Mouse (Mus musculus) heart, postnatal 10 days (tissue): ENCODE measurements around the gene Lman2. TPM values are rescaled to one million over a fixed set of nuclear protein-coding genes. Genes with fewer than 3 reads are reported as not detected.

Experiments used
- DNase-seq, 2 experiments: peaks; one replicate each; pipeline ENCODE4 v3.0.0; 2021
- intact Hi-C: fragments of 180-260 bp; cut with DNase I; formaldehyde crosslinking; loops from one replicate; pipeline ENCODE4 v1.15.1; 2025
- total RNA-seq, 2 experiments: library from RNA; stranded (reverse); gene quantifications; 2 replicates each; pipeline ENCODE4 v1.2.3; 2021

Gene Lman2
- total RNA-seq, 2 experiments from 2014 or later: 56.7 to 58.2 TPM

DNA sequence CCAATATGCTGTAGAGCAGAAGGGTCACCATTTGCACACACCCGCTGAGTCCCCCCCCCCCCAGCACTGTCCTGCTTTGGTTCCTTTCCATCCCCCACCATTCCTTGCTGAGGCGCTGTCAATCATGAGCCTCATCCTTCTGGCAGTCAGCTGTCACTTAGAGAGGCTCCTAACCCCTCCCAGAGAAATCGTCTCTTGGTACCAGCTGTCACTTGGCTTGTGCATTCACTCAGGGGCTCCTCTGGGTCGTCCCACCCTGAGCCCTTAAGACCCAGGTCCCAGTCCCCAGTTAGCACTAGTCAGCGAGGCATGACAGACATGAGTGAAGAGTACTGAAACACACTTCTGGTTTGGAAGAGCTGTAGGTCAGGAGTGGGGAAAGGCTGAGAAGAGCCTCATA lies 9.2 kb upstream of the Lman2 start:
- no peak for DNase-seq
- intact Hi-C loops: no loop called here

DNA sequence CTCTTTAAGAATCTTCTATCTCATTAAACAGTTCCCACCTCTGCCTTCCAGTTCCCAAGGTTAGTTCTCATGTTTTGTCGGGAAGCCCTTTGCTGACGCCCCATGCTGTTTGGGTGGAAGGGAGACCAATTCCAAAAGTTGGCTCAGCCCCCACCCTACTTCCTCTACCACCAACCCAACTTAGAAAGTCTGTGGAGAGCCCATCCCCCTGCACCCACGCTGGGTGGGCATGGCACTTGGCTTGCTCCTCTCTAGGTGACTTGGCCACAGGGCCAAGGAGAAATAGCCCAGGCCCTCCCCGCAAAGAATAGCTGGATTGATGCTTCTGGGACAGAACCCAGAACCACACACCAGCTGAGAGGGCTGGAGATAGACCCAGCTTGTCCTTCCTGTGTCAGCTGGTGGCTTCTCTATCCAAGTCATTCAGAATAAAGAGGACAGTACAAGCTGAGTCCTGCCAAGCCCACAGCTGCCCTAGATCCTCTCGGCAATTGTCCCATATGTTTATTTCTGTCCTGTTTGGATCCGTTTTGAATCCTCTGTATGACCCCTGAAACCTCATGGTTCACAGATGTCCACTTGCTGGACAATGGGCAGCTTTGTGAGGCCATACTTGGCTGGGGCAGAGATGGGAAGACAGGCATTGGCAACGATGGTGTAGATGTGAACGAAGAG lies 8.6 kb upstream of the Lman2 start:
- peak; percentile 50 to 57 for DNase-seq
- intact Hi-C loops: no loop called here

DNA sequence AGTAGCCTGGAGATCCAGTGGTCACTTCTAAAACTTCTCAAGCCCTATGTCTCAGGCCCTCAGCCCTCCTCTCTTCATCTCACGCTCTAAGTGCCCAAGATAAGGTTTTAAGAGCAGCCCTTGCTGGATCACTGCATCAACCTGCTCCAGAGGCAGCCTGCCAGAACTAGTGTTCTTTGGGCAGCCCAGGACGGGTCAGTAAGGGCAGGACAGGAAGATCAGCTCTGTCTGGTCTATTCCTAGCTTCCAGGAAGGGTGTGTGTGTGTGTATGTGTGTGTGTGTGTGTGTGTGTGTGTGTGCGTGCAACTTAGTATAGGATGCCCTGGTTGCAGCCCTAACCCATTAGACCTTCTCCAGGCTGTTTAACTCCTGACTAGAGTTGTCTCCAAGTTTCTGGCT lies 7.7 kb upstream of the Lman2 start:
- intact Hi-C loops: no loop called here
- peak in 1 of 2 experiments; percentile 33 for DNase-seq

DNA sequence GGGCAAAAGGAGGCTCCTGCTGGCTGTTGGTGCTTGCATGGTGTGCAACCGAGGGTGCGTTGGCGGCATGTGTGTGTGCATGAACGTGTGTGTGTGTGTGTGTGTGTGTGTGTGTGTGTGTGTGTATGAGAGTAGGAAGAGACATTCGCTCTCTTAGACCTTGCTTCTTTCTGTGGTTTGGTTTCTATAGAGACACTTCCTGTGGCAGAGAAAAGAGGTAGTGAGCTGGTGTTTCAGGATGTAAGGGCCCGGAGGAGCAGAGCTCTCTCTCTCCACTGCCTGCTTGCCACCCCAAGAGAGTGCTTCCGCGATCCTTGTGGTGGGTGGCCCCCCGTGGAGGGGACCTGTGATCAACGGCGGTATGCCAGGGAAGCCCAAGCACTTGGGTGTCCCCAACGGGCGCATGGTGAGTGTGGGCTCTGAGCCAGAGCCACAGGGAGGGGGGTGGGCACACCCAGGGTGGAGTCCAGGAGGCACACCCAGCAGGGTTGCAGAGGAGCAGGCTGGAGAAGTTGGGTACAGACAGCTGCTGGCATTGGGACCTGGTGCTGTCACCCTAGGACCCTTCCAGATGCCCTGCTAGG lies 7.0 kb upstream of the Lman2 start, which contains the start of gene Rgs14:
Gene Rgs14 (plus strand): TSS at position 202 of the 584 bp plus-strand sequence.
- no peak for DNase-seq

DNA sequence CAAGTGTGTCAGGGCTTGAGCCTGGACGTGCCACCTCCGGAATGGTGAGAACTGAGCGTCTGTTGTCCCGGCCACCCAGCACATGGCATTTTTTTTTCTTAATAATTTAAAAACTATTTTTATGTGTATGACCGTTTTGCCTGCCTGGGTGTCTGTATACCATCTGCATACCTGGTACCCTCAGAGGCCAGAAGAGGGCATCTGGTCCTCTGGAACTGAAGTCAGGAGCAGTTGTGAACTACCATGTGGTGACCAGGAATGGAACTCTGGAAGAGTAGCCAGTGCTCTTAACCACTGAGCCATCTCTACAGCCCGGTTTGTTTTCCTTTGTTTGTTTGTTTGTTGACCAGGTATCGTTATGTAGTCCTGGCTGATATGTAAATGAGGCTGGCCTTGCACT lies 5.8 kb upstream of the Lman2 start:
- DNase-seq: no peak
- intact Hi-C loops: no loop called here

More for the DNA sequence above, 7.0 kb upstream of the Lman2 start, which contains the start of gene Rgs14:
- intact Hi-C loops: no loop called here

DNA sequence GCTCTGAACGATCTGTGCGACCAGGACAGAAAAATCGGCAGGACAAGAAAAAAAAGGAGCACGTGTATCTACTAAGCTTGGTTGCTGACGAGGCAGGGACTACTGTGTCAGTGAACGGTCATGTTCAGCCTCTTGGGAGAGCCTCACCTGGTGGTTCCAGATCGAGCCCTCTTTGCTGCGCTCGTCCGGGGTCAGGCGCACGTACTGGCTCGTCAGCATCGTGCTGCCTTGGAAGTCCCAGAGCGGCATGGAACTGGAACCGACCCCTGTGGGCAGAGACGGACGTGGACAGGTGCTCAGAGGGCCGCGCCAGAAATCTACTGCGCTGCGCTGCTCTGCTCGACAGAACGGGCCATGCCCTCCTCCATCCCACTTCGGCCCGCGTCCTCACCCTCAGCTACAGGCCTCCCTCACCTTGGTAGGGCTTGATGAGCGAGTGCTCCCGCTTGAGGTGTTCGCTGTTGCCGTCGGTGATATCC lies 570 bp downstream of the Lman2 start:
- peak in 1 of 2 experiments; percentile 24 for DNase-seq
- intact Hi-C loops: loop anchor here (2.0 kb wide), 1 partner anchor 33 kb away; the partner anchor contains the start of gene Mxd3

DNA sequence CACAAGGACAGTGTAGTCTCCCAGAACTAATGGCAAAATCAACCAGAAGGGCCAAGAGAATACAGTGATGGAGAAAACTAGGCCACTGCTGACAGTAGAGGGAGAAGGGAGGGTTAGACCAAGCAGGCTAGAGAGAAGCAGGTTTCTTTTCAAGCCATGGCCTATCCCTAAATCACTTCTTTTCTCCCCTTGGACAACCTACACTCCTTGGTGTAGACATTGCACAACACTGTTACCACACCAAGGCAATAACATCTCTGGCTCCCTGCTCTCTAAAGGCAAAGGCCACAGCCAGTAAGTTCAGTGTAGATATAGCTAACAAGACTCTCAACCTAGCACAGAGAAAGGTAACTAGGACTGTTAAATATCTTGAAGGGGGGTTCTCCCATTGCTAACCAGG lies 1.4 kb downstream of the Lman2 start:
- DNase-seq: no peak
- intact Hi-C loops: loop anchor here (2.0 kb wide), 1 partner anchor 32 kb away; the partner anchor contains the start of gene Mxd3

DNA sequence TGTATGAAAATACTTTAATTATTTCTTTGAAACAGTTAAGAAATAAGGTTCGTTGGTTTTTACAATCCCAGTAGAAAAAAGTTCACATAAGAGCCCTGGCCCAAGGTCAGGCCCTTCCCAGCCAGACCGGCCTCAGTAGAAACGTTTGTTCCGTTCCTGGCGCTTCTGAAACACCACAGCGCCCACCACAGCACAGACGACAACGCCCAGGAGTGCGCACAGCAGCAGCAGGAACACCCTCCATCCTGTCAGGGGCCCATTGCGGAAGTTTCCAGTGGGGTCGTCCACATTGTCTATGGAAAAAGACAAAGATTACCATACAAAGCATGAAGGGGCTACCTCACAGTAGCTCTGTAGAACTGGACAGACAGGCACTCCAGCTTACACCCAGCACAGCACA lies 15.8 kb downstream of the Lman2 start:
- intact Hi-C loops: no loop called here
- no peak for DNase-seq

DNA sequence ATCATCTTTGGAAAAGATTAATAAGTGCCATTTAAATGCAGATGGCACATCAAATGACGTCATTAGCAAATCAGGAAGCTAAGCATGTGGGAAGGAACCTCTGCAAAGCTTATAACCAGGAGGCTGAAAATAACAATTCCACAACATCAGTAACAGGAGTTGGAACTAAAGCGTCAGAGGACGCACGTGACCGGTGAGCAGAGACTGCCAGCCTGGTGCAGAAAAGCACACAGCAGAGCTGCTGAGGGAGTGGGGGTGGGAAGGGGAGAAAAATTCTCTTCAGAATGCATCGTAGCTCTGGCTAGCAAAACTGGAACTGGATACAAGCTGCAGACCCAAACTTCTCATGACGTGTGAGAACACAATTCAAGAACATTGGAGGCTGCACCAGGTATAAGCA lies 18.3 kb downstream of the Lman2 start:
- intact Hi-C loops: no loop called here
- no peak for DNase-seq

DNA sequence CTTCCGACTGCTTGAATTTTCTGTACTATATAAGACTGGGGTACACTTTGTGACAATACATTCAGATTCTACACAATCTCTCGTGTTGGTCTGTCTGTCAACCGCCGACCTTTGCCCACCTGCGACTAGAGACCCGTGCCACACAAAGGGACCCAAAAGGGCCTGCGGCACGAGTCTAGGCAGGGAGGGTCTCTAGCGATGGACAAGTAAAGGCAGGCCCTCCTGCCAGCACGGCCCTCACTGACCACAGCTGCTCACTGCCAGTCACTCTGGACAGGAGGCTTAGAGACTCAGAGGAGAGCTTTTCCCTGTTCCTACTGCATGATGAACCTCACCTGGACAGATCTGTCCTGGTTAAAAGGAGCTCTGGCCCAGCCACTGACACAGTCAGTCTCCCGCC lies 20.1 kb downstream of the Lman2 start:
- DNase-seq: no peak
- intact Hi-C loops: no loop called here

DNA sequence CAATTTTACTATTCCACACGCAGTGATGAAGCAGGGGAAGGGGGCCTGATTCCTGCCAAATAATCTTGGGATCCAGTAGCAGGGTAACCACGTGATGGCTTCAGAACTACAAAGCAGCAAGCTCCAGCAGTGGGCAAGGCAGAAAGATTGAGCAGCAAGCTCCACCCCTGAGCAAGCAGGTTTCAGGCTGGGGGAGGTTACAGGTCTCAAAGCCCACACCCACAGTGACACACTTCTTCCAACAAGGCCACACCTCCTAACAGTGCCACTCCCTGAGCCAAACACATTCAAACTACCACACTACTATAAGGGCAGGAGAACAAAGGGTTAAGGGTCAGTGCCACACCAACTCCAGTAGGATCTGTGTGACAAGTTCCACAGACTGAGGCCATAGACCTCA lies 23.3 kb downstream of the Lman2 start:
- no peak for DNase-seq
- intact Hi-C loops: no loop called here

DNA sequence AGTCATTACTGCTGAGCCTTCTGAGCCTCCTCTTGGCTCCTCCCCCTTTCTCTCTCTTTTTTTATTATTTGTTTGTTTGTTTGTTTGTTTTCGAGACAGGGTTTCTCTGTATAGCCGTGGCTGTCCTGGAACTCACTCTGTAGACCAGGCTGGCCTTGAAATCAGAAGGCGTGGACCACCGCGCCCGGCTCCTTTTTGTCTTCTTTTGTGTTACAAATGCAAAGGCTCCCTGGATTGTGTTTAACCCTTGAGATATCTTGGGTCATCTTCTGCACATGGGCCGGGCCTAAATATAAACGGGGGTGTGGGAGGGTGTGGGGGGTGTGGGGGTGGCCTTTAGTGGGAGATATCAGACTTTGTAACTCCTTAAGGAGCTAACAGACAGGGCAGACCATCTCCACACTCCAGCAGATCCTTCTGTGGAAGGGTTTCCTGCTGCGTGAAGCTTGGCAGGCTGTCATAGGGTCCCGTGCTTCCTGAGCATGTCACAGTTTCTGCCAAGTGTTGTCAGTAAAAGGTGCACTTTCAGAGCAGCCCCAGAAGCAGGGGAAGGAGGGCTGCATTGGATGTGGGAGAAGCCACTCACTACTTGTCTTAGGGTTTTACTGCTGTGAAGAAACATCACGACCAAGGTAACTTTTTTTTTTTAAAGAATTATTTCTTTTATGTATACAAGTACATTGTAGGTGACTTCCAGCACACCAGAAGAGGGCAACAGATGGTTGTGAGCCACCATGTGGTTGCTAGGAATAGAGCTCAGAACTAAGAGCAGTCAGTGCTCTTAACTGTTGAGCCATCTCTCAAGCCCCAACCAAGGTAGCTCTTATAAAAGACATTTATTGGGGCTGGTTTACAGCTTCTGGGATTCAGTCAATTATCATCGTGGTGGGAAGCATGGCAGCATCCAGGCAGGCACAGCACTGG lies 24.2 kb downstream of the Lman2 start:
- intact Hi-C loops: no loop called here
- no peak for DNase-seq

DNA sequence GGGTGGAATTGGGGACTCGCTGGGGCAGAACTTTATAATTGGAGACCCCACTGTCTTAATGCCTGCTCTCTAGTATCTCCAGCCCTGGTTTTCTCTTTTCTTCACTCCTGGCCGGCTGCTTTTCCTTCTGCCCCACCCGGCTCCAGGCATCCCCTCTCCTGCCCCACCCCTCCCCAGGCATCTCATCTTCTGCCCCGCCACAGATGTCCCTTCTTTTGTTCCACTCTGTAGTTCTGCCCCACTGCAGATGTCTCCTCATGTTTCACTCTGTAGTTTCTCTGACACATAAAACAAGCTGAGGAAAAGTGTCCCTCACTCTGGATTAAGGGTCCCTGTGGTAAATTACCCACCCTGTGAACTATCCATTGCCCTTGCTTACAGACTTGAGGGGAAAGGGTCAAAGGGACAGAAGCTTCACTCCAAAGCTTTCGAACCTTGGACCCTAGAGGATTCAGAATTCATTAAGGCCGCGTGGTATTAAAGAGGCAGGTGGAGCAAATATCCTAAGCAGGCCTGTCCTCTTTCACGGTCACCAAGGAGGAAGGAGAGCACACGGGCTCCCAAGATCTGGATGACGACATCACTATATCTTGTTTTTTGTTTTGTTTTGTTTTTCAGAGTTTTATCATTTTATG lies 25.1 kb downstream of the Lman2 start:
- intact Hi-C loops: no loop called here
- no peak for DNase-seq

DNA sequence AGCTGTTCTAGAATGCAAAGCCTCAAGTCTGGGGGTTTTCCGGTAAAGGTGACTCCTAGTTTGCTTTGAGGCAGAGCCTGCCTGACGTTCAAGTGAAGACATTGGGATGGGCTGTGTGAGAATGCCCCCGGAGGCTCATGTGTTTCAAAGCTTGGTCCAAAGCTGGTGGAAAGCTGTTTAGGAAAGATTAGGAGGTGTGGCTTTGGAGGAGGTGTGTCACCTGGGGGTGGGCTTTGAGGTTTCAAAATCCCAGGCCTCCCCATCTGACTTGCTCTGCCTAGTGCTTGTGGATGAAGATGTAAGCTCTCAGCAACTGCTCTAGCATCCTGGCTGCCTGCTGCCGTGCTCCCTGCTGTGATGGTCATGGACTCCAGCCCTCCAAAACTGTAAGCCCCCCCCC lies 26.9 kb downstream of the Lman2 start:
- no peak for DNase-seq
- intact Hi-C loops: no loop called here

DNA sequence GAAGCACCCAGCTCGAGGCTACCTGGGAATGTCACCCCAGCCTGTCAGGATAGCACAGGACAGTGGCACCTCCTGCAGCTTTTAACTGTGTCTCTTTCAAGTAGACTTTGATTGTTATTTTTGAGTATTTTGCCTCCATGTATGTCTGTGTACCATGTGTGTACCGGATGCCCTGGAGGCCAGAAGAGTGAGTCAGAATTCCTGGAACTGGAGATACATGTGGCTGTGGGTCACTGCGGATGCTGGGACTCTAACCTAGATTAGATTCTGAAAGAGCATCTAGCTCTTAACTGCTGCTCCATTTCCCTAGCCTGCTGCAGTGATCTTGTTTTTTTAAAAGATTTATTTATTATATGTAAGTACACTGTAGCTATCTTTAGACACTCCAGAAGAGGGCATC lies 30.3 kb downstream of the Lman2 start:
- DNase-seq: no peak
- intact Hi-C loops: no loop called here

DNA sequence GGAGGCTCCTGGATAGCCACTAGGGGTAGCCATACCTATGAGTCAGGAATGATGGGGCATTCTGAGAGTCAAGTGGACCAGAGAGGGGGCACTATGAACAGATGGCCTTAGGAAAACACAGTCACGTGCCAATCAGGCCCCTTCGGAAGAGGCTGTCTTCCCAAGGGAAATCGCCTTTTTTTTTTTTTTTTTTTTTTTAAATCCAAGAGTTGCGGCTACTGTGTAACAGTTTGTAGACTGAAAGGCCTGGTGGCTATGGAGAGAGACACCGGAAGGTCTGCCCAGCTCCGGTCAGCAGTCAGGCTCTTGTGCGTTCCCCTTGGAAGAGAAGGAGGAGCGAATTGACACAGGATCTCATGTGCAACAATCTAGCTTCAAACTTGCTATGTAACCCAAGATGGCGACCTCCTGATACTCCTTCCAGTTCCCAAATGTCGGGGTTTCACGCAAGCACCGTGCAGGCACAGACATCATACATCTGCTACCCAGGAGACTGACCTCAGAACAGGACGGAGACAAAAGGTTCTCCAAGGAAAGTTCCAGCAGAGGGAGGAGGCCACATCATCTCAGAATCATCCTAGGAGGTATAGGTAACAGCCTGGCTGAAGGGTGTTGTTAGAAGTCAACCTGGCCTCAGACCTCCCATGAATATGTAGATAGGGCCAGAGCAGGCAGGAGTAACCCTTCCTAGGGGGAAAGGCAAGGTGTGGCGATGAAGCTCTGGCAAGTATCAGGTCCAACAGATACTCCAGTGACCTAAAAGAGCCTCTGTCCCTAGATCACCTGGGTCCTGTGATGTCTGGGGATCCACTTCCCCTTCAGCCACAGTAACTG lies 31.8 kb downstream of the Lman2 start:
- intact Hi-C loops: no loop called here

DNA sequence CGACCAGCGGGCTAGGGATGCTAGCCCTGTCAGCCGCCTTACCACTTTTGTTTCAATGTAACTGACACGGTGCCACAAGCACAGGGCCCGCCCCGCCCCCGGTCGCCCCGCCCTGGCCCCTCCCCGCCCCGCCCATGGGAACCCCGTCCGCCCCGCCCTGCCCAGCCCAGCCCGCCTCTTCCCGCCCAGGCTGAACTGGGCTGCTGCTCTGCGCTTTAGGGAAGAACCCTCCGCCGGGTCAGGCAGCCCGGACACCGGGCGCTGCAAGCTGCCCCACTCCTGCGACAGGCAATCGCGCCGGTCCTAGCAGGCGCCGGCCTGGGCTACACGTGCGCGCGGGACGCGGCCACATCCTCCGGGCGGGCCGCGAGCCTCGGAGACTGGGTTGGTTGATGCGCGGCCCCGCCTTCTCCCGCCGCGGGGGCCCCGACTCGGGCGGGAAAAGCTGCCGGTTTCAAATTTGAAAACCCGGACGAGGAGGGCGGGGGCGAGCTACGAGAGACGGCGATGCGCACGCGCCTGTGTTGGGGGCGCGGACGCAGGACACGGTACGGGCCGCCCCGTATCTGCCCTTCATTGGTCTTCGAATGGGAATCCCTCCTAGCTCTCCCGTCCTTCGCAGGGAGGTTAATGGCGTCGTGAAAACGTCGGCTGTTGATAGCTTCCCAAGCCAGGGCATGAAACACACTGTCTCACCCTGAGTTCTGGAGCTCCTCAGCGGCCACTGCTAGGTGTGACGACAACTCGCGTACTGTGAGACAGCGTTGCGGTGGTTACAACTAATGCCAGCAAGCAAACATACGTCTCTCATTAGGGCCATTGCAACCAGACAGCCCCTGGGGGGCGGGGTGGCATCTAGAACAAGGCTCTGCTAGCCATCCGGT lies 32.7 kb downstream of the Lman2 start, which contains the start of gene Mxd3:
Gene Mxd3 (minus strand): TSS at position 141 of the 884 bp plus-strand sequence.
- intact Hi-C loops: loop anchor here (2.0 kb wide), 1 partner anchor 31 kb away; no protein-coding TSS in a partner anchor
- peak; percentile 89 to 90 for DNase-seq

More for the DNA sequence above, 31.8 kb downstream of the Lman2 start:
- DNase-seq: no peak

DNA sequence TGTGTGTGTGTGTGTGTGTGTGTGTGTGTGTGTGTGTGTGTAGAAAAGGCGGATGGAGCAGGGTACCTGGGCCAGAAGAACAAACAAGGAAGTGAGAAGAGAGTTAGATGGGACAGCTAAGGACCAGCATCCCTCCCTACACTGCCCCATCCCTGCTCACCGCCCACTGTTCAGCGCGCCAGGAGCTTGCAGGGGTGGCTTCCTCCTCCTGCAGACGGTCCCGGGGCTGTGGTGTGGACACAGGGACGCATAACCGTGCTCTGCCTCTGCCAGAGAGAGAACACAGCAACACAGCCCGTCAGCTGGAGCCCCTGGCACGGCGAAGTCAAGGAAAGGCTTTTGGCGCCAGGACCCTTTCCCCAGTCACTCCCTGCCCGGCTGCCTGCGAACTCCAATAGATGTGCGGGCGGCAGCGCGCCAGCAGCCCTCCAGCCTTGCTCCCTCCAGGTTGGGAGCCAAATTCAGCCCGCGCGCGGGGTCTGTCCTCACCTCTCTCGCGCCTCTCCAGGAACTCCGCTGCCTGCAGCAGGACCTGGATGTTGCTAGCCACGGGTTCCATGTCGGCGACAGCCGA lies 33.4 kb downstream of the Lman2 start:
- intact Hi-C loops: loop anchor here (2.0 kb wide), 1 partner anchor 32 kb away; no protein-coding TSS in a partner anchor
- peak in 1 of 2 experiments; percentile 56 for DNase-seq
